Mouse (Mus musculus): ENCODE measurements around the gene Wdr86.

The Wdr86 gene

GRCm38 (mm10) chr5:24730488-24730871, at the start of gene Wdr86:
Wdr86 (minus strand) TSS chr5:24730727.
- no peak for TF ChIP-seq GATA4 (IDR thresholded peaks at IDR 0.05; ENCODE audit: insufficient replicate concordance, low read length)

DNA sequence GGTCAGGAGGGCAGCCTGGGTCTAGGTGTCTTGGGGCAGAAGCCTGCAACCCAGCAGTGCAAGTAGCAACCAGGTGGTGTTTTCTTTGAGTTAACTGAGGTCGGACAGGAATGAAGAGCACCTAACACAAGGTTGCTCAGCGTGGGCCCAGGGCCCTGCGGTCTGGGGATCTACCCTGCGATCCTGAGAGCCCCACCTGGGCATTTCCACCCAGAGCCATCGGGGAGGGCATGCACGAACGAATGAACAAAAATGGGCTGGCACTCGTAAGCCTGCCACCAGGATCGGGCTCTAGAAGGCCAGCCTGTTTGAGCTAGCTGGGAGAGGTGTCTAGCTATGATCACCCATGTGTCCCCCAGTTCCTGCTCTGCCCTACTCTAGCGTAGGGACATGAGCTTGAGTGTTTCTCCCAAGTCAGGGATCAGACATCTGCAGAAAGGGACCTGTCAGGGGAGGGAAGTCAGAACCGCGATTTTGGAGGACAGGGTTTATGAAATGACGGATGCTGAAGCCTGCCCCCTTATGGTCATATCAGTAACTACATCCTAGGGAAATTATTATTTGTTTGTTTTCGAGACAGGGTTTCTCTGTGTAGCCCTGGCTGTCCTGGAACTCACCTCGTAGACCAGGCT, 49.5 kb upstream of the Wdr86 start:
- TF ChIP-seq GATA4 (IDR thresholded peaks at IDR 0.05; ENCODE audit: insufficient replicate concordance, low read length) = no peak

GRCm38 (mm10) chr5:24779321-24779720, 48.8 kb upstream of the Wdr86 start:
- TF ChIP-seq GATA4 (IDR thresholded peaks at IDR 0.05; ENCODE audit: insufficient replicate concordance, low read length) = no peak

GRCm38 (mm10) chr5:24778843-24779140, 48.3 kb upstream of the Wdr86 start:
- no peak for TF ChIP-seq GATA4 (IDR thresholded peaks at IDR 0.05; ENCODE audit: insufficient replicate concordance, low read length)

GRCm38 (mm10) chr5:24778082-24778842, 47.7 kb upstream of the Wdr86 start:
- no peak for TF ChIP-seq GATA4 (IDR thresholded peaks at IDR 0.05; ENCODE audit: insufficient replicate concordance, low read length)

DNA sequence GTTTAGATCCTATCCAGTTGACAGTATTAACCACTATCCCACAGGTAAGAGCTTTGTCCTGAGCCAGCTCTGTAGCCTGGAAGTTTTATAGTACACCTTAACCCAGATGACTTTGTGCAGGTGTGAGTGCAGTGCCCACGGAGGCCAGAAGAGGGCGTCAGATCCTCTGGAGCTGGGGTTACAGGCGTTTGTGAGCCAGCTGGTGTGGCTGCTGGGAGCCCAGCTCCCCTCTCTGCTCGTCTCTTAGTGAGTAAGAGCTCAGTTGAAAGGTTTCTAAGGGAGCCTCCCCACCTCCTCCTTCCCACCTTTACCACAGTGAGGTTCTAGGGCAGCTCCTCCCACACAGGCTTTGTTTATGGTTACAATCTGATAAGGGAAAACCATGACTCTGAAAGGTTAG, 46.2 kb upstream of the Wdr86 start:
- no peak for TF ChIP-seq GATA4 (IDR thresholded peaks at IDR 0.05; ENCODE audit: insufficient replicate concordance, low read length)

GRCm38 (mm10) chr5:24757816-24758215, 27.3 kb upstream of the Wdr86 start, which contains the start of gene Crygn:
Crygn (minus strand) TSS chr5:24758008.
- no peak for TF ChIP-seq GATA4 (IDR thresholded peaks at IDR 0.05; ENCODE audit: insufficient replicate concordance, low read length)

DNA sequence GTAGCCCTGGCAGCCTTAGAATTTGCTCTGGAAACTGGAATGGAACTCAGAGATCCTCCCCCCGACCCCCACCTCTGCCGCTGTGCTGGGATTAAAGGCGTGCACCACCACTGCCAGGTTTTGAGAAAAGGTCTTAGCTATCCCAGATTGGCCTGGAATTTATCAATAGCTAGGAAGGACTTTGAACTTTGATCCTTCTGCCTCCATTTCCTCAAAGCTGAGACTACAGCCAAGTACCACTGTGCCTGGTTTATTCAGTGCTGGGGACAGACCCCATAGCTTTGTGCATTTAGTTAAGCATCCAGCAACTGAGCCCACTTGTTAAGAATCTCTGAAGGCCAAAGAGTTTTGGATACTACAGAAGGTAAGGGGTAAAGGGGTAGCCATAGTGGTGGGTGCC, 26.4 kb upstream of the Wdr86 start:
- TF ChIP-seq GATA4 (IDR thresholded peaks at IDR 0.05; ENCODE audit: insufficient replicate concordance, low read length) = no peak

DNA sequence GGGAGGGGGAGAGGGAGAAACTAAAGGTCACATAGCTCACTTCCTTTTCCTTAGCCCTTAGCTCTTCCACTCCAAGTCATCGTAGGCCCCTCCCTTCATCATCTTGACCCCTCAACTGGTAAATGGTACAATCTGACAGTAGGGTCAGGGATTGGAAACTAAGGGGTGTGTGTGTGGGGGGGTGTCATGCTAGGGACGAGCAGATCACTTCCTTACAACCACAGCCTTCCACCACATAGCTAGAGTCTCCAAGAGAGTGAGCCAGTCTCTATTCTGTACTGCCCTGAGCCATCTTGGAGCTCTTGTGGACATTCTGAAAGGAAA, 21.6 kb upstream of the Wdr86 start:
- TF ChIP-seq GATA4 (IDR thresholded peaks at IDR 0.05; ENCODE audit: insufficient replicate concordance, low read length) = no peak

- TF ChIP-seq GATA4 (IDR thresholded peaks at IDR 0.05; ENCODE audit: insufficient replicate concordance, low read length) = no peak
These were observed 21.0 kb upstream of the Wdr86 start for GRCm38 (mm10) chr5:24751305-24752174.

DNA sequence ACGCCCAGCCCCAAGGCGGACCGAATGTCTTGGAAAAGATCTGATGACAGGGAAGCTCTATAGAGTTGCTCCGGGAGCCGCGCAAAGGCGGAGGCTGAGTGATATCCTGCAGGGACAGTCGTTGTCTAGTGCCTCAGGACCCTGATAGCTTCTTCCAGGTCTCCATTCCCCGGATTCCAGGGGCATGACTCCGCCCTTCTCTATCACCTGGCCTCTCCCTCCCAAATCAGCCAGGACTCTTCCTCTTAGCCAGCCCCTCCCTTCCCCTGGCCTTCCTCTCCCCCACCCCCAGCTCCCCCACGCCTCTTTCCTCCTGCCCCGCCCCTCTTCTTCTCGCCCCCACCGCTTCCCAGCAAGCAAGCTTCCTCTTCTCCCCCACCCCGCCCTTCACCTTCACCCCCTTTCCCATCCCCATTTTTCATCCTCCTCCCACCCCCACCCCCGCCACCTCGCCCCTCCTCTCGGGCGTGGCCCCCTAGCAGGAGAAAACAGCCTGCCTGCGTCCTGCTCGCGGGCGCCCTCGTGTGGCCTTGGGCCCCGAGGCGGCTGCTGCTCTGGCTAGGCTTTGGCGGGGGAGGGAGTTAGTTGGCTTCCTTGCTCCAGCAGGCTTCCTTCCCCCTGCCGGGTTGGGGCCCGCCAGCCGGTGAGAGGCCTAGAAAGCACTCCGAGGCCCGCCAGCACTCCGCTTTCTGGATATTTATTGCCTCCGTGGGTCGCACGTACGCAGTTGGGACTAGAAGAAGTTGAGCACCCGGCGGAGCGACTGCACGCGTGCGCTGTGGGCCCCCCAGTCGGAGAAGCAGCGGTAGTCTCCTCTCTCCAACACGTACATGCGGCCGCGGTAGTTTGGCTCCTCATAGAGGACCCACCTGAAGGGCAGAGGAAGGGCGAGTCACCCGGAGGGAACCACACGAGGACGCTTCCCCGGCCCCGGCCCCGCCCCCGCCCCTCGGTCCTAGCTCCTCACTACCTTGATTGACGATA, 20.1 kb upstream of the Wdr86 start:
- no peak for TF ChIP-seq GATA4 (IDR thresholded peaks at IDR 0.05; ENCODE audit: insufficient replicate concordance, low read length)

DNA sequence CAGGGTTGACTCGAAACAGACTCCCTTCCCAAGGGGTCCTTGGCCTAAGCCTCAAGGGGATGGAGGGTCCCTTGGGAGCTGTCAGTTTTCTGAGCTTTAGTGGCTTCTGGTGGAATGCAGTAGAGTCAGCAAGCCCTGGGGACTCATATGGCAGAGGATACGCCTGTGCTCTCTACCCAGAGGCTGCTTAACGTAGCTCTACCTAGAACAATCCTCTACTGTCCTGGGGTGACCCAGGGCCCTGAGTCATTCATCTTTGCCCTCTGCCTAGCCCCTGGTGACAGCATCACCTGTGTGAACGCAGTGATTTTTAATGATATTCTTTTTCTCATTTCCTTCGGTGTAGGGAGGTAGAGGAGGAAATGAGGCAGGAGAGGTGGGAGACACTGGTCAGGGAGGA, 19.2 kb upstream of the Wdr86 start:
- TF ChIP-seq GATA4 (IDR thresholded peaks at IDR 0.05; ENCODE audit: insufficient replicate concordance, low read length) = no peak

- no peak for TF ChIP-seq GATA4 (IDR thresholded peaks at IDR 0.05; ENCODE audit: insufficient replicate concordance, low read length)
These were observed 17.0 kb upstream of the Wdr86 start for GRCm38 (mm10) chr5:24747533-24747932.

- no peak for TF ChIP-seq GATA4 (IDR thresholded peaks at IDR 0.05; ENCODE audit: insufficient replicate concordance, low read length)
These were observed 13.4 kb upstream of the Wdr86 start for GRCm38 (mm10) chr5:24743956-24744355.

Measured in liver, adult (tissue).